In the genomic region with DNA sequence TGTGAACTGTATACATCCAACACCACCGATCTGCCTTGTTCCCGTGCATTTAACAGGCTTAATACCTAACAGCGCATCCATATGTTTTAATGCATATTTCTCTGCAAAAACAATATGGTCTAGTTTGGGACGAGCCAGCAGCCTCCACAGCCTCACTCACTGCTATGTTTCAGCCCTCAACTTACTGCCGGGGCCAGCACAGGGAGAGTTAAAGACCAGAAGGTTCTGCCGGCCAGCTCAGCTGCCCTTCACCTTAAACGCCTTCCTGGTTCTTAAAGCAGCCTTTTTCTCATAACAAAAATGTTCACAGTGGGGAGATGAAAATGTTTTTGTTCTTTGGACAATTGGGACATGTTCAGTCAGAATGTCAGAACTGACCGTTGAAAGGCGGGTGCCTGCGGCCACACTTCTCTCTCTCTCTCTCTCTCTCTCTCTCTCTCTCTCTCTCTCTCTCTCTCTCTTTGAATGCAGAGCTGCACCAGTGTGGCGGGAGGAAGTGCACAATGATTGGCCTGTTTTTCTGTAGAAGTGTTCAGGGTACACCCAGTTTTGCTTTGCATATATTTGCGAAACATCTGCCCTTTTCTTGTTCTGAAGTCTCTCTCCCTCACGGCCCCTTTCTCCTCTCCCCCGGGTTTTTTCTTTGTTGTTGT, we compare ENCODE assay signal across 9 mouse cellular contexts.
DNase-seq lines count a peak whose midpoint lies in the region; ATAC-seq and TF ChIP-seq lines count a peak whose summit lies in the region.
"Had no signal": no experiment of that assay in that cellular context is flagged by ENCODE, and none has a peak within 500 bp of the region (broad histone marks: within the 10 kb centered on the region; RNA-seq: fewer than 3 reads in every experiment).

No protein-coding gene starts in this region.

- no peak for ATAC-seq in embryonic facial prominence, embryonic 13.5 days (ENCODE audit: insufficient number of reproducible peaks, insufficient read depth, low FRiP score, low TSS enrichment, low read depth)
- ATAC-seq in hindbrain, embryonic 16.5 days, result peak; percentile 49
- ATAC-seq in cerebellum, adult (ENCODE audit: insufficient number of reproducible peaks, low FRiP score, low TSS enrichment), result no peak

- H3K9me3 ChIP-seq in embryonic facial prominence, embryonic 13.5 days, result no peaks in the 10 kb centered on the region
- H3K9me3 ChIP-seq in hindbrain, embryonic 16.5 days (ENCODE audit: control insufficient read depth, low read length), result no peaks in the 10 kb centered on the region

- 59% methylated on average over 14 of the region's 14 CpGs for WGBS in cerebellum, adult 2 months
- WGBS in embryonic facial prominence, embryonic 13.5 days, result 44% methylated on average over 14 of the region's 14 CpGs
- WGBS in hindbrain, embryonic 16.5 days, result 28% methylated on average over 14 of the region's 14 CpGs

- 0 out of 2 replicates have a peak overlapping the region, but pooled peaks have one; percentile 27 for H3K9ac ChIP-seq in embryonic facial prominence, embryonic 13.5 days
- no peak overlapping the region for H3K9ac ChIP-seq in hindbrain, embryonic 16.5 days (ENCODE audit: low read depth, low read length)

- no peak for TF ChIP-seq CTCF in cerebellum, adult 2 months (IDR thresholded peaks at IDR 0.05; ENCODE audit: borderline replicate concordance, insufficient read depth, low read depth, low read length)

- peak overlapping the region; percentile 23; the same call in 1 of the 2 replicates for H3K27ac ChIP-seq in cerebellum, adult 2 months (ENCODE audit: insufficient read depth, low read length)
- H3K27ac ChIP-seq in embryonic facial prominence, embryonic 13.5 days, result peak overlapping the region; percentile 77
- H3K27ac ChIP-seq in hindbrain, embryonic 16.5 days (ENCODE audit: low read depth, low read length), result peak overlapping the region; percentile 3; the same call in 1 of the 2 replicates

- no peaks in the 10 kb centered on the region for H3K27me3 ChIP-seq in cerebellum, adult 2 months (ENCODE audit: control insufficient read depth, insufficient read depth, low read length)
- H3K27me3 ChIP-seq in embryonic facial prominence, embryonic 13.5 days, result no peaks in the 10 kb centered on the region
- no peaks in the 10 kb centered on the region for H3K27me3 ChIP-seq in hindbrain, embryonic 16.5 days (replicated peaks; ENCODE audit: control insufficient read depth, insufficient read depth, low read length)

- DNase-seq in cerebellum, adult 2 months, result no peak
- no peak for DNase-seq in cerebellum, postnatal 14 days
- peak; percentile 27 for DNase-seq in A20 (ENCODE audit: low read depth, low spot score)
- peak; percentile 23 for DNase-seq in thymus, postnatal 14 days
- no peak for DNase-seq in gastrocnemius, postnatal 25 days

- H3K36me3 ChIP-seq in embryonic facial prominence, embryonic 13.5 days, result no peaks in the 10 kb centered on the region
- H3K36me3 ChIP-seq in hindbrain, embryonic 16.5 days (ENCODE audit: control insufficient read depth, insufficient read depth, low read length), result 0 out of 2 replicates have a peak, but pooled peaks cover 2% of the 10 kb centered on the region

- no peak for TF ChIP-seq POLR2A in cerebellum, adult 2 months (IDR thresholded peaks at IDR 0.05; ENCODE audit: borderline replicate concordance, insufficient read depth, low read length)

- H3K4me1 ChIP-seq in cerebellum, adult 2 months (ENCODE audit: control insufficient read depth, insufficient read depth, low read length), result peaks cover 4% of the 10 kb centered on the region
- peaks cover 57% of the 10 kb centered on the region for H3K4me1 ChIP-seq in embryonic facial prominence, embryonic 13.5 days
- H3K4me1 ChIP-seq in hindbrain, embryonic 16.5 days (ENCODE audit: control insufficient read depth, insufficient read depth, low read depth, low read length), result peaks cover 27% of the 10 kb centered on the region

- peak overlapping the region; percentile 18; the same call in 1 of the 2 replicates for H3K4me2 ChIP-seq in embryonic facial prominence, embryonic 13.5 days
- peak overlapping the region; percentile 6; the same call in 1 of the 2 replicates for H3K4me2 ChIP-seq in hindbrain, embryonic 16.5 days (ENCODE audit: low read length)

- H3K4me3 ChIP-seq in cerebellum, adult 2 months (replicated peaks; ENCODE audit: insufficient read depth, low read depth, low read length), result no peak overlapping the region
- no peak overlapping the region for H3K4me3 ChIP-seq in embryonic facial prominence, embryonic 13.5 days
- no peak overlapping the region for H3K4me3 ChIP-seq in hindbrain, embryonic 16.5 days (ENCODE audit: low read length)
- H3K4me3 ChIP-seq: myocyte had no signal

Comparison
In these comparisons a context has a peak if more than half of its experiments do, and no peak if none do; other contexts are left out.
1. DNase-seq: peak in A20 (single experiment) and thymus, postnatal 14 days (single experiment); none in cerebellum, adult 2 months (0 of 2), cerebellum, postnatal 14 days (0 of 2) and gastrocnemius, postnatal 25 days (single experiment).
2. H3K27ac ChIP-seq: peak in every context shown above with its lines; median percentile 77 in embryonic facial prominence, embryonic 13.5 days; 23 in cerebellum, adult 2 months; 3 in hindbrain, embryonic 16.5 days.